Mouse (Mus musculus): ENCODE measurements at regions not wholly inside any gene's neighbourhood (a gene's known extent, or its start where the extent isn't known, plus 50 kb on each side); places are given as distances from the start of the nearest gene placed in this dataset.

- no peak for DNase-seq (ENCODE audit: low read depth)
Measured at GRCm38 (mm10) chr13:26594313-26594712, 175.7 kb downstream of the Hdgfl1 start.

GRCm38 (mm10) chr13:26593750-26594149, 176.2 kb downstream of the Hdgfl1 start:
- DNase-seq (ENCODE audit: low read depth): no peak

- DNase-seq (ENCODE audit: low read depth): no peak
Measured at GRCm38 (mm10) chr13:26575890-26576543, 193.9 kb downstream of the Hdgfl1 start.

DNA sequence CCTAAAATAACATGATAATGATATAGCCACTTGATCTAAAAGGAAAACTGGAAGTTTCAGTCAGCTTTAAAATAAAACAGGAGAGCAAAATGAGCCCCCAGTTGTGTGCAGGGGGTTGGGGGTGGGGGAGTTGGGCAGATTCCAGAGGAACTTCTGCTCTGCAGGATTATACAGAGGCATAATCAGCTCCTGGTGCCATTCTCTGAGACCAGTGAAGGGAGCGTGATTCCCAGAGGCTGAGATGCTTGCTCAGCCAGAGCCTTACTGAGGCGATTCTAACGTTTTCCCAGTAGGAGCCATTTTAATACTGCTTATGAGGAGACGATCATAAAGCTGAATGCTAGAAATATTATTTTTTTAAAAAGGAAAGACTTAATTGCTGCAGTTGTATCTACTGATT, 200.5 kb downstream of the Hdgfl1 start:
- DNase-seq (ENCODE audit: low read depth): no peak

DNA sequence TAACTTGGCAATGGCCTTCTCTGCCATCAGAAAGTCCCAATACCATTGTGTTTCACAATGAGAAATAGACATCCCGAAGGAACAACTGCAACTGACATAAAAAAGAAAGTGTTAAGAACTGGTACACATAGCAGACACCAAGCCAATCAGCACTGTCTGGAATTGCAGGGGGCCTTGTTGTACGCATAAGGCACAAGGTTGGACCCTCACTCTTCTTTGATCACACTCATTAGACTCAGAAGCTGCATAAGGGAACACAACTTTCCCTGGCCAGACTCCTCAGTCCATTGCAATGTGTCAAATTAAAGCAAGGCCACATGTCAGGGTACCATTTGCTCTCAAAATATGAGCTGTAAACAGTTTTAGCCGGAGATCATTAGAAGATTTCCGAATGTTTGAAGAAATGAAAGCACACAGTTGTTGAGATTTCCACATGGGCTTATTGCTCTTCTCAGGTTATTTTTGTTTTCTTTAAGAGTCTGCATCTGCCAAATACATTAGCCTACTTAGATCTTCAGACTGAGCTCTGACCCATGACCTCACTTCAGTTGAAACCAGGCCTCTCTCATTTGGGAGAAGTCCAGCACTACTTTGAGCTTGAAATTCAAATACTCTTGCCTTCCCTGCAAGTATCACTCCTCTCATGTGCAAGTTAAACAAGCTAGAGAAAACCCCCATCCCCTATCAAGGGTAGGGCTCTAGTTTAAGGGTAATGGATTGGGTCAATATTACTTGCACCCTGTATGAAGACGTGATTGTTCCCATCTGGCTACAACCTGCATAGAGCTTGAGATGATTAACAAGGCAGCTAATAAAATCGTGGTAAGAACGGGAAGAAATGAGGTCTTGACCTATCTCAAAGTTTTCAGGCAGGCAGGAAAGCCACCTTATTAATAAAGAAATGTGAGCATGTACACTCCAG, 204.8 kb downstream of the Hdgfl1 start:
- DNase-seq (ENCODE audit: low read depth): no peak

DNA sequence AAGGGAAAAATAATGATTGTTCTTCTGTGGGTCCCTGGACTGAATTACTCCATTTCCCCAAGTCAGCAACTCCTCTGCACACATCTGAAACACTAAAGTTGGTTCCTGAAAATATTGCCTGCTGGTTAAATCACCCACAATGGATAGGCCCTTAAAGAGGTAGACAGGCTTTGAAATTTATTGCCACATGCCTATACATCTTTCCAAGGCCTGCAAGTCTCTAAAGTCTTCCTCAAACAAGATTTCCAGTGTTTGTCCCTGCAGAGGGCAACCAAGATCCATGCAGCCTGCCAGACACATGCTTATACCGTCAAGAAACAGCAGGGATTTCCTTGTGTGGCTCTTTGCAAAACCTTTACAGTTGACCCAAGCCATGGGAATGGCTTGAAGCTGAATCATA, 211.6 kb downstream of the Hdgfl1 start:
- no peak for DNase-seq (ENCODE audit: low read depth)

DNA sequence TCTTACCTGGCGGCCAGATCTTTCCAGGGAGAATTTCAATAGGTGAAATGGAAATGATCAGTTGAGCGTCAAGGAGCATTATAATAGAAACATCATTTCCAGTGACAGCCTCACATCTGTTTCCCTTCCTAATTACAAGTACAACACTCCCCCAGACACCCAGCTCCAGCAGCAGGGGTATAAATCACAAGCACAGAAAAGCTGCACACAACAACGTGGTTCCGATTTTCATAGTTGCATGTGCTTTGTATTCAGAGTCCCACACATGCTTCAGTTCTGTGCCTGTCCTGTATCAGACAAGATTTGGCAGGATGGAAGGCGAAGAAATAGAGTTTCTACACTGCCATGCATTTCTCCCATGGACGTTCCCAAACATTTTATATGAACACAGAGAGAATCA, 215.7 kb downstream of the Hdgfl1 start:
- DNase-seq (ENCODE audit: low read depth): no peak

DNA sequence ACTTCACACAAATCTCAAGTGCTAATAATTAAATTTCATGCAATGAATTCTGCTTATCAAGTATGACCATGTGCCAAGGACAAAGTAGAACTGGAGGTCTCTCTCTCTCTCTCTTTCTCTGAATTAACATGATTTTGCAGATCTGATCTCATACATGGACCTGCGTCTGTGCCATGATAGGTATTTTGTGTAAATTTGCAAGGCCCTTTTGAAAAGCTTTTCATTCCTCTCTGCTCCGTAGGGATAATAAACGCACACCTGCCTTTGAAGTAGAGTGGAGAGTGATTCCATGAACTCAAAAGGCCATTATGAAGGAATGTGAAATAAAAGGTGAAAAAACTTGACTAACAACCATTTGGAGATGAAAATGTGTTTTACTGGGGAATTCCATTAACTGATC, 217.8 kb downstream of the Hdgfl1 start:
- no peak for DNase-seq (ENCODE audit: low read depth)

DNA sequence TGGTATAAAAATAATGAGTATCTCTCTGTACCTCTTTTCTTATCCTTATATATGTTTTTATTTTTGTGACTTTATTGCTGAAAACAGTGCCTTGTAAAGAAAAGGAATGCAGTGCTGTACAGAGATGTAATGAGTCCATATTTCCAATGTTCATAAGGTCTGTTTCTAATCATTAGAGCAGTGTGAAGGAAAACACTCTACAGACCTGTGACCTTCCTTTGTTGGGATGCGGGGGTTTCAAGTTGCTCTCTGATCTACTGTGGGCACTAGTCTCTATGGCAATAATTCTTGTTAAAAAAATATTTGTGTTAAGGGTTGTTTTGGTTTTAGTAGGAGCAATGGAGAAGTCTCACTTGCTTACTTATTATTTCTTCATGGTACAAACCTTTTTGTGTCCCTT, 231.0 kb downstream of the Hdgfl1 start:
- no peak for DNase-seq (ENCODE audit: low read depth)

GRCm38 (mm10) chr13:26536575-26536974, 233.4 kb downstream of the Hdgfl1 start:
- DNase-seq (ENCODE audit: low read depth): no peak

GRCm38 (mm10) chr13:26532761-26533160, 237.2 kb downstream of the Hdgfl1 start:
- DNase-seq (ENCODE audit: low read depth): no peak

GRCm38 (mm10) chr13:26519054-26519453, 250.9 kb downstream of the Hdgfl1 start:
- no peak for DNase-seq (ENCODE audit: low read depth)

GRCm38 (mm10) chr13:26518425-26518824, 251.5 kb downstream of the Hdgfl1 start:
- no peak for DNase-seq (ENCODE audit: low read depth)

- no peak for DNase-seq (ENCODE audit: low read depth)
Measured at GRCm38 (mm10) chr13:26517646-26518045, 252.3 kb downstream of the Hdgfl1 start.

GRCm38 (mm10) chr13:26510448-26510847, 259.5 kb downstream of the Hdgfl1 start:
- DNase-seq (ENCODE audit: low read depth): no peak

- DNase-seq (ENCODE audit: low read depth): no peak
Measured at GRCm38 (mm10) chr13:26509841-26510240, 260.1 kb downstream of the Hdgfl1 start.

DNA sequence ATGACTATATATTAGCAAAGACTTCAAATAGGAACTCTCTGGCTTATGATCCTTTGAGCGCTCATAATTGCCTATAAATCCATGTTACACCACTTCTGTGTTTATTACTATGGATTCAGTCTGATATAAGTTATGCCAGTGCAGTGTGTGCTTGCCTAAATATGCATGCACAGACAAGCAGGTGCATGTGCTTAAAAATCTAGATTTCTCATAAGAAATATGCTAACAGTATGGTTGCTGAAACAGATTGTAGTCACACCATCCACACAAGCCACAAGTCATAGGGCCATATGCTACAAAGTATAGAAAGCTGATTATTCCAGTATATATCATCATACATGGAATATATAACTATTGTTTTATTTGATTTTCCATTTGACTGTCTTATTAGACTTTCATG, 266.2 kb downstream of the Hdgfl1 start:
- DNase-seq (ENCODE audit: low read depth): no peak

- DNase-seq (ENCODE audit: low read depth): no peak
Measured at GRCm38 (mm10) chr13:26497086-26497485, 272.9 kb downstream of the Hdgfl1 start.

DNA sequence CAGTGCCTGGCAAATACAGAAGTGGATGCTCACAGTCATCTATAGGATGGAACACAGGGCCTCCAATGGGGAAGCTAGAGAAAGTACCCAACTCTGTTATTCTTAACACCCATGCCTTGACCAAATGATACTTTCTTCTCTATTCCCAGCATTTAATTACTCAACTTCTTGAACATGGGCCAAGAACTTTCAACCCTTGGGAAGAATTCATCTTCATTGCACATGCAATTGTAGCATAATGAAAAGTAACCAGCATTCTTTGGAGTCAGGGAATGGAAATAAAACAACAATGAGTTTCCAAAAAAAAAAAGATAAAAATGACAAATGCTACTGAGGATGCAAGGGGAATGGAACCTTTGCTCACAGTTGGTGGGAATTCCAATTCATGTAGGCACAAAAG, 274.1 kb downstream of the Hdgfl1 start:
- no peak for DNase-seq (ENCODE audit: low read depth)

DNA sequence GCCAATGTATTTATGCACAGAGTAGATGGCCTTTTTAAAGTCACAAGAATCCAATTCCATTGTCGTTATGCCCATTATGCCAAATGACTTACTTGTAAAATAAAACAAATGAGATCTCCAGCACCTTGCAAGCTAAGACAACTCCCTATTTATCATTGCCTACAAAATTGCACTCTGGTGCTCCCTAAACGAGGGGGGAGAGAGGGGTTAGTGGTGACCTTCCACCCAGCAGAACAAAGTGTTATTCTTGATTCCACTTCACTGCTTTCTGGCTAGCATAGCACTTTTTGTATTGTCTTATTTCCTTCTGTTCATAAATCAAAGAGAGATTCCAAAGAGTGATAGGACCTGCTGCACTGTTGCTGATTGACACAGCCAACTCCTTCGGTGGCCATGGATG, 300.6 kb downstream of the Hdgfl1 start:
- no peak for DNase-seq (ENCODE audit: low read depth)

- no peak for DNase-seq (ENCODE audit: low read depth)
Measured at GRCm38 (mm10) chr13:26467526-26467925, 302.4 kb downstream of the Hdgfl1 start.

GRCm38 (mm10) chr13:26464523-26464922, 305.4 kb downstream of the Hdgfl1 start:
- DNase-seq (ENCODE audit: low read depth): no peak

DNA sequence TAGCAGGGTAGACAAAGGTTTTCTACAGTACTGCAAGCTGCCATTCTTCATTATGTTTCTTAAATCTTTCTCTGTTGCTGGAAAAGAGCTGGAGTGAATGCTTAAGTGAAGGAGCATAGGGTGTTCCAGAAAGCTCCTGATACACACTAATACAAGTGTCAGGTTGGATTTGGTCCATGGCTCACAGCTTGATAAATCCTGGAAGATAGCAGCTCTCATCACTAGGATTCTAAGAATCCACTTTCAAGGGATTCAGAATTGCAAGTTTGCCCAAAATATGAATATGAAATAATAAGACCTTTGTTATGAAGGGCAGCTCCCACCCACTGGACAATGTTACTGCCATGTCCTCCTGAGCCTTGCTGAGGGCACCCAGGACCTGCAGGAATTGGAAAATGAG, 305.9 kb downstream of the Hdgfl1 start:
- no peak for DNase-seq (ENCODE audit: low read depth)

Measured in naive thymus-derived CD4-positive, alpha-beta T cell, adult 2 months (primary cell).